Mouse (Mus musculus): ENCODE measurements around the gene Mycbpap. TPM values are rescaled to one million over a fixed set of nuclear protein-coding genes. Genes with fewer than 3 reads are reported as not detected.
A peak's percentile ranks its signal among the peaks of the same experiment; 100 is the strongest.

The Mycbpap gene
- 3.7 and 4.1 TPM in 2 replicates for polyA plus RNA-seq (2014; fragmentation: Nextera tagmentation; extraction: Ambion mirVana)

DNA sequence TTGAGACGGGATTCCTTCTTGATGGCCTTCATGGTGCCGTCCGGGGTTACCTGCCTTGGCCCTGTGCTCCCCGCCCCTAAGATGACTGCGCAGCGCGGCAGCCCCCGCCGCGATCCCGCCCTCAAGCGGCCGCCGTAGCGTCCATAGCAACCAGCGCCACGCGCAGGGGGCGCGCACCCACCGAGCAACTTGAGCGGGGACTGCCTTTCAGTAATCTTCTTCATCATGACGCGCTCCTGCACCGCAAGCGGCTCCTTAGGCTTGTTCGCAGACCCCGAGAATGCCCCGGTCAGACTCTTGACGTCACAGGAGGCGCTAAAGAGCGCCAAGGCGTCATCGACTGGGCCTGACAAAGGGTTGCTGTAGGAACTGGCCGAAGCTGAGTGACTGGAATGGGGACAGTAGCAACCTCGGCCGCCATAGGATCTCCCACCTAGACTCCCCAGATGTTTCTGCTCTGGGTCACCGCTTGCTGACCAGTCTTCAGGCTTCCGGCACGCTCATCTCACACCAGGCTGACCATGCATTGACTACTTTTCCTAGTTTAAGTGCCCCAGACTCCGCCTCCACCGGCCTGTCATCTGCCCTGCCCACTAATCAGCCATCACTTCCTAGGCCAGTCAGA is at the start of gene Mycbpap:
TSS of gene Mycbpap (minus strand) at position 524 of the 625 bp plus-strand sequence.
- H3K9ac ChIP-seq (ENCODE audit: low read length): peak within 1 kb of the TSS; percentile 60
- H3K4me1 ChIP-seq (ENCODE audit: control insufficient read depth, insufficient read depth, low read length): peaks cover 9% of the 10 kb centered on the region

DNA sequence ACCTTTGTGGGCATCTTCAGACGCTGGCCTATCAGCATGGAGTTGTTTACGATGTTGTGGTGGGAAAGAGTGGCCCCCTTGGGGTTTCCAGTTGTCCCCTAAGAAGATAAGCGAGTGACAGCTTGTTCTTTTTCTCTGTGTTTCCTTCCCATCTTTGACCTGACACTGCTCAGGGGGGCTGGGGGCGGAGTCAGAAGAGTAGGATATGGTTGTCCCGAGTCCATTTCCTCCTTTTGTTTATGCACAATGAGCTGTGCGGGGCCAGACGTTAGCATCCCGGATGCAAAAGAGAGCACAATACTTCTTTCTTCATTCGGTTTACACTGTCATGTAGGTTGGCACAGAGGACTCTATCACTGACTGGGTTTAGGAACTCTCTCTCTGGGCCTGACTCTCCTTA is 49.1 kb upstream of the Mycbpap start:
- no peak overlapping the region for H3K9ac ChIP-seq (ENCODE audit: low read length)
- no peak overlapping the region for H3K4me2 ChIP-seq
- H3K36me3 ChIP-seq (ENCODE audit: control insufficient read depth, insufficient read depth, low read length): no peaks in the 10 kb centered on the region
- no peak overlapping the region for H3K27ac ChIP-seq (ENCODE audit: low read depth, low read length)
- peaks cover 6% of the 10 kb centered on the region for H3K27me3 ChIP-seq (ENCODE audit: control insufficient read depth, insufficient read depth, low read length)
- H3K4me3 ChIP-seq (ENCODE audit: low read depth, low read length): no peak overlapping the region
- H3K4me1 ChIP-seq (ENCODE audit: control insufficient read depth, insufficient read depth, low read length): no peaks in the 10 kb centered on the region
- 71% methylated on average over 9 of the region's 9 CpGs for WGBS
- no peak for ATAC-seq (ENCODE audit: low FRiP score)
- DNase-seq (ENCODE audit: low spot score, missing footprints): no peak
- H3K9me3 ChIP-seq (ENCODE audit: control insufficient read depth, low read length): no peaks in the 10 kb centered on the region

More for the DNA sequence above, at the start of gene Mycbpap:
- Histone ChIP-seq H3K27me3 (ENCODE audit: control insufficient read depth, insufficient read depth, low read length) (no peaks in the 10 kb centered on the region), H3K36me3 (ENCODE audit: control insufficient read depth, insufficient read depth, low read length) (no peaks in the 10 kb centered on the region), H3K27ac (ENCODE audit: low read depth, low read length) (no peak within 1 kb of the TSS), H3K4me2 (peak within 1 kb of the TSS; percentile 87), H3K4me3 (ENCODE audit: low read depth, low read length) (peak within 1 kb of the TSS; percentile 51), H3K9me3 (ENCODE audit: control insufficient read depth, low read length) (no peaks in the 10 kb centered on the region)
- DNase-seq (ENCODE audit: low spot score, missing footprints) (peak; percentile 98), ATAC-seq (ENCODE audit: low FRiP score) (peak; percentile 85)
- 1% methylated on average over 42 of the region's 42 CpGs for WGBS

DNA sequence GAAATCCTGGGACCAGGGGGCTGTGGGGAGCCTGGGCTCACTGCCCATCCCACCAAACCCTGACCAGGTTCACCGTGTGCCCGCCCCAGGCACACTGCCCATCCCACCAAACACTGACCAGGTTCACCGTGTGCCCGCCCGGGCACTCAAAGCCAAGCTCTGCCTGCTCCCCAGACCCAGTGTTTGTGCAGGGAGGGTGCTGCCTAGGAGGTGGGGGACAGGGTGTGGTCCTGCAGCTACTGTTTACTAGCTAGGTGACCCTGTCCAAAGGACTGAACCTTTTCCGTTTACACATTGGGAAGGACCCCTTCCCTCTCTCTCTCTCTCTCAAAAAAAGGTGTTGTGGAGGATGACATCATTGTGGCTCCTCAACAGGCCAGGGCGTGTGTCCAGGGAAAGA is 45.8 kb upstream of the Mycbpap start:
- H3K4me2 ChIP-seq: no peak overlapping the region
- no peak overlapping the region for H3K27ac ChIP-seq (ENCODE audit: low read depth, low read length)
- H3K9me3 ChIP-seq (ENCODE audit: control insufficient read depth, low read length): no peaks in the 10 kb centered on the region
- H3K4me3 ChIP-seq (ENCODE audit: low read depth, low read length): no peak overlapping the region
- 94% methylated on average over 7 of the region's 7 CpGs for WGBS
- H3K36me3 ChIP-seq (ENCODE audit: control insufficient read depth, insufficient read depth, low read length): no peaks in the 10 kb centered on the region
- H3K4me1 ChIP-seq (ENCODE audit: control insufficient read depth, insufficient read depth, low read length): peaks cover 4% of the 10 kb centered on the region; the same call in 1 of the 2 replicates
- no peak for ATAC-seq (ENCODE audit: low FRiP score)
- DNase-seq (ENCODE audit: low spot score, missing footprints): no peak
- no peak overlapping the region for H3K9ac ChIP-seq (ENCODE audit: low read length)
- peaks cover 21% of the 10 kb centered on the region for H3K27me3 ChIP-seq (ENCODE audit: control insufficient read depth, insufficient read depth, low read length)

GRCm38 (mm10) chr11:94566534-94566933 is 45.0 kb upstream of the Mycbpap start:
- H3K4me1 ChIP-seq (ENCODE audit: control insufficient read depth, insufficient read depth, low read length): peaks cover 4% of the 10 kb centered on the region; the same call in 1 of the 2 replicates
- no peak overlapping the region for H3K4me2 ChIP-seq
- H3K9ac ChIP-seq (ENCODE audit: low read length): no peak overlapping the region
- peaks cover 21% of the 10 kb centered on the region for H3K27me3 ChIP-seq (ENCODE audit: control insufficient read depth, insufficient read depth, low read length)
- H3K4me3 ChIP-seq (ENCODE audit: low read depth, low read length): no peak overlapping the region
- H3K9me3 ChIP-seq (ENCODE audit: control insufficient read depth, low read length): no peaks in the 10 kb centered on the region
- no peak overlapping the region for H3K27ac ChIP-seq (ENCODE audit: low read depth, low read length)
- 78% methylated on average over 6 of the region's 6 CpGs for WGBS
- ATAC-seq (ENCODE audit: low FRiP score) (no peak), DNase-seq (ENCODE audit: low spot score, missing footprints) (no peak)
- H3K36me3 ChIP-seq (ENCODE audit: control insufficient read depth, insufficient read depth, low read length): no peaks in the 10 kb centered on the region

- no peak for ATAC-seq (ENCODE audit: low FRiP score)
- peak overlapping the region; percentile 9; the same call in 1 of the 2 replicates for H3K4me3 ChIP-seq (ENCODE audit: low read depth, low read length)
- H3K27ac ChIP-seq (ENCODE audit: low read depth, low read length): no peak overlapping the region
- H3K9me3 ChIP-seq (ENCODE audit: control insufficient read depth, low read length): no peaks in the 10 kb centered on the region
- peak overlapping the region; percentile 46; the same call in 1 of the 2 replicates for H3K9ac ChIP-seq (ENCODE audit: low read length)
- H3K36me3 ChIP-seq (ENCODE audit: control insufficient read depth, insufficient read depth, low read length): no peaks in the 10 kb centered on the region
- 15% methylated on average over 16 of the region's 16 CpGs for WGBS
- peak overlapping the region; percentile 42 for H3K4me2 ChIP-seq
- H3K4me1 ChIP-seq (ENCODE audit: control insufficient read depth, insufficient read depth, low read length): peaks cover 4% of the 10 kb centered on the region; the same call in 1 of the 2 replicates
- DNase-seq (ENCODE audit: low spot score, missing footprints): no peak
- peaks cover 21% of the 10 kb centered on the region for H3K27me3 ChIP-seq (ENCODE audit: control insufficient read depth, insufficient read depth, low read length)
These were observed 43.6 kb upstream of the Mycbpap start for GRCm38 (mm10) chr11:94565151-94565479.

DNA sequence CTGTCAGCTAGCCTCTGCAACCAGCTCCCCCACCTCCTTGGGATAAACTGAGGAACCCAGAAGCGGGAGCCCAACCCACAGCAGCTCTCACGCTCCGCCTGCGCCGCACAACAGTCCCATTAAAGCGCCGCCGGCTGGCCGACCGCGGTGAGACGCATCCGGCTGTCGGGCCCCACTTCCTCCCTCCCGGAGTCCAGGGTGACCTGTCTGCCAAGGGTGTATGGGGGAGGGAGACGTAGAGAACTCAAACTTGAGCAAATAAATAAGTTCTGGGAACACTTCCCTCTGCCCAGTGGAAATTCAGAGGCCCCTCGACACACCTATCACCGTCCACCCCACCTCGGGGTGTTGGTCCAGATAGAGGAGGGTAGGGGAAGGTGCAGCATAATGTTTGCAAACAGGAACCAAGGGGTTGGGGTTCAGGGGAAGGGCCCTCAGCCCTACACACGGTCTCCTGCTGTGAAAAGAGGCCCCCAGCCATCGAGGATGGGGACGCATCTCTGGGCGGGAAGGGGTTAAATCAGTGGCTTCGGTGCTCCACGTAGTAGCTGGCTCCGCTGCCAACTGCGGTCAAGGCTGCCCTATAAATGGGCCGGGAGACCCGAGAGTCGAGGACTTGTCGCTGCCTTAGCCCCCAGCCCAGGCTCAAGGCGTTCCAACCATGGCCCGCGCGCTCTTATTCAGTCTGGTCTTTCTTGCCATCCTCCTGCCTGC is 43.1 kb upstream of the Mycbpap start, which contains the start of gene Chad:
TSS of gene Chad (plus strand) at position 611 of the 714 bp plus-strand sequence.
- 4% methylated on average over 35 of the region's 35 CpGs for WGBS
- ATAC-seq (ENCODE audit: low FRiP score): no peak

DNA sequence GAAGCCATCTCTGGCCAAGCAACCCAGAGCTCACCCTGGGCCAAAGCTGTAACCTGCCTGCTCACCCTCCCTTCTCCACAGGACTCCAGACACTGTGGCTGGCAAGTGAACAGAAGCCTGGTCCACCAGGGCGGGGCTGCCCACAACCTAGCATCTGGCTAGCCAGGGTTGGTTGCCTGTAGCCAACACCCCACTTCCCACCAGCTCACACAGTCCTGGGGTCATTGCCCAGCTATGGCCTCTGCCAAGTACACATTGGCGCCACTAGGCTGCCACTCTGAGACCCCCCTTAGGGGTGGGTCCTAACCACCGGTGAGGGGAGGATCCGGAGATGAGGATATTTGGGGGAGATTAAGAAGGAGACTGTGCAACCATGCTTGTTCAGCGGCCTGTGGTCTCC is 42.3 kb upstream of the Mycbpap start:
- no peak for DNase-seq (ENCODE audit: low spot score, missing footprints)
- 52% methylated on average over 5 of the region's 5 CpGs for WGBS
- ATAC-seq (ENCODE audit: low FRiP score): peak; percentile 14; the same call in 1 of the 2 replicates
- Histone ChIP-seq H3K27me3 (ENCODE audit: control insufficient read depth, insufficient read depth, low read length) (peaks cover 21% of the 10 kb centered on the region), H3K4me1 (ENCODE audit: control insufficient read depth, insufficient read depth, low read length) (peaks cover 4% of the 10 kb centered on the region; the same call in 1 of the 2 replicates), H3K4me3 (ENCODE audit: low read depth, low read length) (no peak overlapping the region), H3K9ac (ENCODE audit: low read length) (no peak overlapping the region), H3K9me3 (ENCODE audit: control insufficient read depth, low read length) (no peaks in the 10 kb centered on the region), H3K36me3 (ENCODE audit: control insufficient read depth, insufficient read depth, low read length) (no peaks in the 10 kb centered on the region), H3K27ac (ENCODE audit: low read depth, low read length) (no peak overlapping the region), H3K4me2 (no peak overlapping the region)

More for the DNA sequence above, 43.1 kb upstream of the Mycbpap start, which contains the start of gene Chad:
- Histone ChIP-seq H3K4me1 (ENCODE audit: control insufficient read depth, insufficient read depth, low read length) (peaks cover 4% of the 10 kb centered on the region; the same call in 1 of the 2 replicates), H3K27ac (ENCODE audit: low read depth, low read length) (no peak within 1 kb of the TSS), H3K27me3 (ENCODE audit: control insufficient read depth, insufficient read depth, low read length) (peaks cover 21% of the 10 kb centered on the region), H3K4me2 (peak within 1 kb of the TSS; percentile 42), H3K9me3 (ENCODE audit: control insufficient read depth, low read length) (no peaks in the 10 kb centered on the region), H3K4me3 (ENCODE audit: low read depth, low read length) (peak within 1 kb of the TSS; percentile 9; the same call in 1 of the 2 replicates), H3K36me3 (ENCODE audit: control insufficient read depth, insufficient read depth, low read length) (no peaks in the 10 kb centered on the region), H3K9ac (ENCODE audit: low read length) (peak within 1 kb of the TSS; percentile 46)
- peak; percentile 89 for DNase-seq (ENCODE audit: low spot score, missing footprints)

GRCm38 (mm10) chr11:94563383-94563782 is 41.8 kb upstream of the Mycbpap start:
- no peak for ATAC-seq (ENCODE audit: low FRiP score)
- no peak overlapping the region for H3K27ac ChIP-seq (ENCODE audit: low read depth, low read length)

DNA sequence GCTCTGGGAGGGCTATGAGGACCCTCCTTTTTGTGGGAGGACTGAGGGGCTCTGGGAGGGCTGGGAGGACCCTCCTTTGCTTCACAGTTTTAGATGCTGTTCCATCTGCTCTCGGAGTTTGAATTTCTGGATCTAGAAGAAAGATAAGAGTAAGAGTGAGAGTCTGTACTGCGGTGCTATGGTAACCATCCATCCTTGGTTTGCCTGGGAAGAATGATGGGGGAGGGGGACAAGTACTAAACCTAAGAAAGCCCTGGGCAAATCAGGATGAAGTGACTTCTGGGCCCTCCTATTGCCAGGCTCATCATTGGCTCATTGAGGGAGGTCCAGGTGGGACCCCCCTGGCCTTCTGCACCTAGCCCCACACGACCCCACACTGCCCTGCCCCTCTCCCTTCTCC is 36.7 kb upstream of the Mycbpap start:
- no peak for ATAC-seq (ENCODE audit: low FRiP score)
- H3K27ac ChIP-seq (ENCODE audit: low read depth, low read length): no peak overlapping the region
- 75% methylated on average over 3 of the region's 3 CpGs for WGBS
- no peak overlapping the region for H3K9ac ChIP-seq (ENCODE audit: low read length)
- no peaks in the 10 kb centered on the region for H3K4me1 ChIP-seq (ENCODE audit: control insufficient read depth, insufficient read depth, low read length)
- H3K4me3 ChIP-seq (ENCODE audit: low read depth, low read length): no peak overlapping the region
- no peak overlapping the region for H3K4me2 ChIP-seq
- H3K9me3 ChIP-seq (ENCODE audit: control insufficient read depth, low read length): no peaks in the 10 kb centered on the region
- no peak for DNase-seq (ENCODE audit: low spot score, missing footprints)
- no peaks in the 10 kb centered on the region for H3K36me3 ChIP-seq (ENCODE audit: control insufficient read depth, insufficient read depth, low read length)
- no peaks in the 10 kb centered on the region for H3K27me3 ChIP-seq (ENCODE audit: control insufficient read depth, insufficient read depth, low read length)

More at GRCm38 (mm10) chr11:94563383-94563782, 41.8 kb upstream of the Mycbpap start:
- WGBS: 90% methylated on average over 5 of the region's 5 CpGs
- no peak overlapping the region for H3K4me2 ChIP-seq
- no peaks in the 10 kb centered on the region for H3K36me3 ChIP-seq (ENCODE audit: control insufficient read depth, insufficient read depth, low read length)
- H3K27me3 ChIP-seq (ENCODE audit: control insufficient read depth, insufficient read depth, low read length): peaks cover 21% of the 10 kb centered on the region
- no peak overlapping the region for H3K4me3 ChIP-seq (ENCODE audit: low read depth, low read length)
- H3K9ac ChIP-seq (ENCODE audit: low read length): no peak overlapping the region
- DNase-seq (ENCODE audit: low spot score, missing footprints): no peak
- peaks cover 4% of the 10 kb centered on the region; the same call in 1 of the 2 replicates for H3K4me1 ChIP-seq (ENCODE audit: control insufficient read depth, insufficient read depth, low read length)
- no peaks in the 10 kb centered on the region for H3K9me3 ChIP-seq (ENCODE audit: control insufficient read depth, low read length)

All from midbrain, embryonic 11.5 days (tissue).